Mouse (Mus musculus) thymus, adult 2 months (tissue): ENCODE measurements around the gene Mfsd12. TPM values are rescaled to one million over a fixed set of nuclear protein-coding genes. Genes with fewer than 3 reads are reported as not detected.

Source experiments
- DNase-seq: peaks from one replicate; pipeline ENCODE4 v3.0.0; 2021
- H3K27ac ChIP-seq: fragments of 200-500 bp; 2 replicates; pipeline ENCODE4 v1.5.1; 2012; ENCODE audit warnings: low read length, control low read depth; ENCODE audit not compliant: control insufficient read depth, insufficient read depth
- H3K27me3 ChIP-seq: fragments of 200-500 bp; 2 replicates; pipeline ENCODE4 v1.6.1; 2012; ENCODE audit warnings: mild to moderate bottlenecking, low read length, moderate library complexity, mixed read lengths; ENCODE audit not compliant: control insufficient read depth, insufficient read depth
- H3K36me3 ChIP-seq: fragments of 200-500 bp; 2 replicates; pipeline ENCODE4 v1.6.1; 2012; ENCODE audit warnings: mild to moderate bottlenecking, low read length, moderate library complexity; ENCODE audit not compliant: control insufficient read depth, insufficient read depth
- H3K4me1 ChIP-seq: fragments of 200-500 bp; replicated peaks from 2 replicates; pipeline ENCODE4 v1.6.1; 2012; ENCODE audit warnings: low read length; ENCODE audit not compliant: control insufficient read depth, insufficient read depth
- H3K4me3 ChIP-seq: fragments of 200-500 bp; 2 replicates; pipeline ENCODE4 v1.5.1; 2012; ENCODE audit warnings: mild to moderate bottlenecking, low read length, control low read depth, moderate library complexity; ENCODE audit not compliant: control insufficient read depth, insufficient read depth
- CTCF ChIP-seq: fragments of 200-500 bp; IDR thresholded peaks from 2 replicates; pipeline ENCODE4 v1.5.1; 2012; ENCODE audit warnings: mild to moderate bottlenecking, control low read depth, low read length, moderate library complexity, borderline replicate concordance; ENCODE audit not compliant: control insufficient read depth, poor library complexity, insufficient read depth; ENCODE audit errors: extremely low read depth
- POLR2A ChIP-seq: fragments of 200-500 bp; IDR thresholded peaks from 2 replicates; pipeline ENCODE4 v1.6.1; 2012; ENCODE audit warnings: mild to moderate bottlenecking, low read length, control low read depth, moderate library complexity; ENCODE audit not compliant: control insufficient read depth, poor library complexity, insufficient read depth; ENCODE audit errors: extremely low read depth
- WGBS: fragments of 180-500 bp; shearing (Covaris S2); methylation state at CpG from one replicate; pipeline ENCODE4 v1.1.7; 2018; 5-methylcytosine and 5-hydroxymethylcytosine counted together
- polyA plus RNA-seq: library from polyadenylated mRNA; depleted of rRNA; stranded (reverse); fragments of >200 nt; gene quantifications from 2 replicates; pipeline ENCODE4 v1.2.3, GENCODE M21; 2012

Gene Mfsd12
- polyA plus RNA-seq, 1 experiment: 65.3 TPM

DNA sequence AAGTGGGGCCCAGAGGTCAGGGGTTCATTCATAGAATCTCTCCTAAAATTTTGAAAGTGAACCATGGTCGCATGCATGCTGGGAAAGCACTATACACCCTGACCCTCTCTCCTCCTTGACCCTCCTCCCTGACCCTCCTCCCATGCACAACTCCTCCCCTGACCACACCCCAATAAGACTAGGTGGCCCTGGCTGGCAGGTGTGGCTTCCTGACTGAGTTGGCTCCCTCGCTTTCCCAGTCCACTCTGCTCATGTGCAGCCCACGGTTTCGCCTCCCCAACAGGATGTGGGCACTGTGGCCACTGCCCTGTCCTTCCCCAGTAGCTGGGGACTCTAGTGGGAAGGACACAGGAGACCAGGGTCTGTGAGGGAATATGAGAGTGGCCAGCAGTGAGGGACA, 53.1 kb downstream of the Mfsd12 start:
- Histone ChIP-seq H3K4me3 (no peak overlapping the region), H3K4me1 (peaks cover 14% of the 10 kb centered on the region), H3K27ac (no peak overlapping the region), H3K36me3 (no peaks in the 10 kb centered on the region), H3K27me3 (no peaks in the 10 kb centered on the region)
- TF ChIP-seq POLR2A: no peak
- no peak for TF ChIP-seq CTCF
- DNase-seq: no peak
- WGBS: 57% methylated on average over 4 of the region's 4 CpGs

- H3K4me1 ChIP-seq: peaks cover 12% of the 10 kb centered on the region
- no peak for DNase-seq
- no peaks in the 10 kb centered on the region for H3K36me3 ChIP-seq
- H3K27me3 ChIP-seq: no peaks in the 10 kb centered on the region
- no peak overlapping the region for H3K27ac ChIP-seq
- TF ChIP-seq POLR2A (no peak), CTCF (no peak)
- no peak overlapping the region for H3K4me3 ChIP-seq
- 88% methylated on average over 9 of the region's 9 CpGs for WGBS
Observed at GRCm38 (mm10) chr10:81410981-81411380, 53.7 kb downstream of the Mfsd12 start.

DNA sequence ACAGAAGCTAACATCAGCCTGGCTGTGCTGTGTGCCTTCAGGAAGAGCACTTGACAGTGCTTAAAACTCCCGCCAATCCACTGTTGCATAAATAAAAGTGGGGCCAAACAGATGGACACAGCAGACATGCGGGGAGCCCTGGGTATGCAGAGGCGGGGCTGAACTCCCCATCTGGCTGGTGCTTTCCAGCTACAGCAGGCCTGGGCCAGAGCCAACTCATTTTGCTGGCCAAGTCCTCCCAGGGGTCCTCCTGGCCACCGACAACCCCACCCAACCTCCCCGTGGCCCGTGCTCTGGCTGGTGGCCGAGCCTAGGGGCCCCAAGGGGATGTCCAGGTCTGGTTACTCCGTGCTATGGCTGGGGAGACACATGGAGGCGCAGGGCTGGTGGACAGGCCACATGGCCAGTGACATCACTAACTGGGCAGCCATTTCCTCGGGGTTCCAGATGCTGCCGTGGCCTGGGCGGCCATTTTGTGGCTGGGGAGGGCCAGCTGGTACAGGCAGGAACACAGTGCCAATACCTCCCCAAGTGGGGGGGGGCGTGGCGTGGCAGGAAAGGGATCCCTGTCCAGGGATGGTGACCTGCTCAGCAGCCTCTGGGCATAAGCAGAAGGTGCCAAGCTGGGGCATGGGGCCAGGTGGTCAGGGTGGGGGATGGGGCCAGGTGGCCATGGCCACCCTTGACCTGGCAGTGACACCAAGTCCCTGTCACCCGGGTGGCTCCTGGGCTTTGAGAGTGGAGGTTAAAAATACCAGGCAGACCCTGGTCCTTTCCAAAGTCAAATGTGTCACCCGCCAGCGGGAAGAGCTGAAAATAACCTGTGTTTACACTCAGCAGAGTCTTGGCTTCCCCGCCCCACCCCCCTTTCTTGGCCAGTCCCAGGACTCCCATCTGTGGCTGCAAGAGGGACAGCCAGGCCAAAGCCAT, 54.4 kb downstream of the Mfsd12 start:
- no peaks in the 10 kb centered on the region for H3K36me3 ChIP-seq
- no peak overlapping the region for H3K4me3 ChIP-seq

GRCm38 (mm10) chr10:81412586-81413309, 55.5 kb downstream of the Mfsd12 start:
- Histone ChIP-seq H3K4me3 (no peak overlapping the region), H3K4me1 (peaks cover 12% of the 10 kb centered on the region), H3K36me3 (no peaks in the 10 kb centered on the region), H3K27ac (no peak overlapping the region), H3K27me3 (no peaks in the 10 kb centered on the region)
- TF ChIP-seq CTCF: no peak
- TF ChIP-seq POLR2A: no peak
- WGBS: 92% methylated on average over 16 of the region's 16 CpGs
- DNase-seq: no peak

More for the DNA sequence above, 54.4 kb downstream of the Mfsd12 start:
- H3K27me3 ChIP-seq: no peaks in the 10 kb centered on the region
- H3K4me1 ChIP-seq: peaks cover 12% of the 10 kb centered on the region
- 86% methylated on average over 18 of the region's 18 CpGs for WGBS
- no peak overlapping the region for H3K27ac ChIP-seq
- no peak for TF ChIP-seq POLR2A
- no peak for TF ChIP-seq CTCF
- DNase-seq: no peak

DNA sequence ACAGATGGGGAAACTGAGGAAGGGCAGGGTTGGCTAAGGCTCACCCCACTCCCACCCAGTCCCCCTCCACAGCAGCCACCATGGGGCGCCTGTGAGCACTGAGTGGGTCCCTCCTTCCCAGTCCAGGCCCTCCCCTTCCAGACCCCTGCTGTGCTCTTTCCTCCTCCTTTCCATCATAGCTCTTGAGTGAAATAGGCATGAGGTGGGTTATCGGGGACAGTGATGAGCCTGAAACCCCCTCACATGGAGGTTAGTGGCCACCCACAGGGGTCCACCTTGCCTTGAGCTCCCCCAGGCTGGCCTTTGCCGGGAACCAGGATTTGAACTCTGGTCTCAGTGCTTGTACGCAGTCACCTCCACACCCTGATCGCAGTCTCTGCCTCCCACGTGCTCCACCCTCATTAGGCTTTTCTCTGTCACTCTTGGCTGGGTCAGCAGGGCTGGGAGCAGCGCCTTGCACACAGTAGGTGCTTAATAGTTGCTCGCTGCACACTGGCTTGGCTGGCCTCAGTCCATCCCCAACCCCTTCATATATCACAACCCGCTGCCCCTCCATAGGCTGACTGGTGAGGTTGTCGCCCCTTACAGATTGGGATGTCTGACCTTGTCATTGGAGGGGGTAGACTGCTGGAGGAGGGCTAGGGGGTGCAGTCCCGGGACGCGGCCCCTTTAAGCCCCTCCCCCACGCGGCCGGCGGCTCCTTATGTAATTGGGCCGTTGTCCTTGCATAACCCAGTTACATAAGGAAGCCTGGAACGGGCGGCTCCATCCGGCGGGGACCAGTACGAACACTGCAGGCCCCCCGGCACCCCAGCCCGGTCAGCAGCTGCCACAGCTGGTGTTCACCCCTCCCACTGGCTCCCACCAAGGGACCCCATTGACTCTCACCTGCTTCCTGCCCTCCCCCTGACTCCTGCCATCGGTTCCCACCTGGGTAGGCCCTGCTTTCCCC, 56.3 kb downstream of the Mfsd12 start:
- TF ChIP-seq POLR2A (no peak), CTCF (no peak)
- no peaks in the 10 kb centered on the region for H3K27me3 ChIP-seq
- H3K4me1 ChIP-seq: peaks cover 12% of the 10 kb centered on the region
- no peaks in the 10 kb centered on the region for H3K36me3 ChIP-seq
- peak overlapping the region; percentile 57; the same call in 1 of the 2 replicates for H3K27ac ChIP-seq
- H3K4me3 ChIP-seq: no peak overlapping the region; the same call in 1 of the 2 replicates
- WGBS: 49% methylated on average over 26 of the region's 26 CpGs
- no peak for DNase-seq

DNA sequence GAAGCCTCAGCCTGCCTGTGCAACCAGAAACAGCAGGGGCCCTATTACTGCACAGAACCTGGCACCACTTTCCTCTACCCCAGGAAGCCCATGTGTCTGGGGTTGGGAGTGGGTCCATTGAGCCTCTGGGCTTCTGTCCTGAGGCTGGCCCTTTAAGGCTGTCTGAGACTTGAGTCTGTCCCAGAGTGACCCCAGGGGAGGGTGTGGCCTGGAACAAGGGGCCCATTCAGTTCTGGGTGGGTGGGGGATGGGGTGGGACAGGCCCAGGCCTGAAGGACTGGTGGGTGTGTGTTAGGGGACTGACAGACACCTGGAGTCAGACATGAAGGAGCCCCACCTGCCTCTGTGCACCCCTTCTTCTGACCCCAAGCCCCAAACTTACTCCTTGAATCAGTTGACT, 57.4 kb downstream of the Mfsd12 start:
- peaks cover 8% of the 10 kb centered on the region for H3K4me1 ChIP-seq
- no peak overlapping the region for H3K4me3 ChIP-seq
- peak overlapping the region; percentile 19 for H3K27ac ChIP-seq
- no peaks in the 10 kb centered on the region for H3K36me3 ChIP-seq
- no peak for TF ChIP-seq POLR2A
- TF ChIP-seq CTCF: no peak
- H3K27me3 ChIP-seq: no peaks in the 10 kb centered on the region
- no peak for DNase-seq
